Mouse (Mus musculus) frontal cortex, postnatal 14 days (tissue): ENCODE data around the gene Gpnmb.

Source experiments
- DNase-seq, 2 experiments: peaks; one replicate each; pipeline ENCODE4 v3.0.0; 2022; ENCODE audit warnings: low spot score in 2 of 2

Gpnmb gene

GRCm38 (mm10) chr6:49036275-49037267 lies at the start of gene Gpnmb:
Gene Gpnmb (plus strand): TSS chr6:49036546.
- DNase-seq, result no peak

GRCm38 (mm10) chr6:48989971-48990370 lies 46.4 kb upstream of the Gpnmb start:
- no peak for DNase-seq

- no peak for DNase-seq
Measured at GRCm38 (mm10) chr6:48991991-48992390, 44.4 kb upstream of the Gpnmb start.

- no peak for DNase-seq
Measured at GRCm38 (mm10) chr6:48998186-48998585, 38.2 kb upstream of the Gpnmb start.

- DNase-seq, result no peak
Measured at GRCm38 (mm10) chr6:48998796-48999195, 37.5 kb upstream of the Gpnmb start.

GRCm38 (mm10) chr6:49003381-49003780 lies 33.0 kb upstream of the Gpnmb start:
- DNase-seq, result no peak

GRCm38 (mm10) chr6:49007981-49008380 lies 28.4 kb upstream of the Gpnmb start:
- peak; percentile 13 to 52 for DNase-seq

- no peak for DNase-seq
Measured at GRCm38 (mm10) chr6:49008420-49009160, 27.8 kb upstream of the Gpnmb start.

- DNase-seq, result no peak
Measured at GRCm38 (mm10) chr6:49009161-49009555, 27.2 kb upstream of the Gpnmb start.

GRCm38 (mm10) chr6:49009665-49010064 lies 26.7 kb upstream of the Gpnmb start:
- no peak for DNase-seq

- DNase-seq, result no peak
Measured at GRCm38 (mm10) chr6:49011191-49011590, 25.2 kb upstream of the Gpnmb start.

- DNase-seq, result no peak
Measured at GRCm38 (mm10) chr6:49013023-49013422, 23.3 kb upstream of the Gpnmb start.

GRCm38 (mm10) chr6:49013458-49013857 lies 22.9 kb upstream of the Gpnmb start:
- no peak for DNase-seq

GRCm38 (mm10) chr6:49017150-49017549 lies 19.2 kb upstream of the Gpnmb start:
- DNase-seq, result no peak

GRCm38 (mm10) chr6:49019341-49019740 lies 17.0 kb upstream of the Gpnmb start:
- no peak for DNase-seq

- DNase-seq, result peak; percentile 31 to 63
Measured at GRCm38 (mm10) chr6:49021141-49022012, 15.0 kb upstream of the Gpnmb start.

GRCm38 (mm10) chr6:49022384-49022783 lies 14.0 kb upstream of the Gpnmb start:
- DNase-seq, result no peak

- DNase-seq, result no peak
Measured at GRCm38 (mm10) chr6:49023315-49023714, 13.0 kb upstream of the Gpnmb start.

GRCm38 (mm10) chr6:49025290-49025689 lies 11.1 kb upstream of the Gpnmb start:
- DNase-seq, result no peak

- no peak for DNase-seq
Measured at GRCm38 (mm10) chr6:49026496-49026895, 9.8 kb upstream of the Gpnmb start.

- DNase-seq, result no peak
Measured at GRCm38 (mm10) chr6:49028019-49028418, 8.3 kb upstream of the Gpnmb start.

- no peak for DNase-seq
Measured at GRCm38 (mm10) chr6:49028708-49029107, 7.6 kb upstream of the Gpnmb start.
